Mouse (Mus musculus) liver, embryonic 13.5 days (tissue): ENCODE measurements around the gene Rnf182. TPM values are rescaled to one million over a fixed set of nuclear protein-coding genes. Genes with fewer than 3 reads are reported as not detected.

Experiments used
- ATAC-seq: fragments of 200-750 bp; cut with Nextera tagmentation; 2 replicates; pipeline ENCODE4 v1.8.0; 2017; ENCODE audit warnings: low read depth, mild to moderate bottlenecking, moderate number of reproducible peaks, moderate library complexity
- DNase-seq: peaks from one replicate; pipeline ENCODE4 v3.0.0; 2022
- H3K27ac ChIP-seq: fragments of 300-500 bp; sonication (generic); 2 replicates; pipeline ENCODE4 v1.5.1; 2015; ENCODE audit warnings: moderate library complexity, mild to moderate bottlenecking, inconsistent platforms
- H3K27me3 ChIP-seq: fragments of 300-500 bp; sonication (generic); 2 replicates; pipeline ENCODE4 v1.6.1; 2015; ENCODE audit warnings: mild to moderate bottlenecking, inconsistent platforms
- H3K36me3 ChIP-seq: fragments of 300-500 bp; sonication (generic); 2 replicates; pipeline ENCODE4 v1.6.1; 2015; ENCODE audit warnings: mild to moderate bottlenecking, inconsistent platforms
- H3K4me1 ChIP-seq: fragments of 300-500 bp; sonication (generic); replicated peaks from 2 replicates; pipeline ENCODE4 v1.6.1; 2015; ENCODE audit warnings: inconsistent platforms
- H3K4me2 ChIP-seq: fragments of 300-500 bp; sonication (generic); 2 replicates; pipeline ENCODE4 v1.6.1; 2015; ENCODE audit warnings: inconsistent platforms, mild to moderate bottlenecking, moderate library complexity
- H3K4me3 ChIP-seq: fragments of 300-500 bp; sonication (generic); replicated peaks from 2 replicates; pipeline ENCODE4 v1.5.1; 2015; ENCODE audit warnings: mild to moderate bottlenecking, inconsistent platforms
- H3K9ac ChIP-seq: fragments of 300-500 bp; sonication (generic); 2 replicates; pipeline ENCODE4 v1.6.1; 2015; ENCODE audit warnings: mild to moderate bottlenecking, inconsistent platforms
- H3K9me3 ChIP-seq: fragments of 300-500 bp; sonication (generic); replicated peaks from 2 replicates; pipeline ENCODE4 v1.6.1; 2016; ENCODE audit warnings: inconsistent platforms
- WGBS: fragments of 180-500 bp; shearing (Covaris S2); methylation state at CpG from one replicate; pipeline ENCODE4 v1.1.7; 2015; ENCODE audit not compliant: insufficient replicate concordance; 5-methylcytosine and 5-hydroxymethylcytosine counted together
- polyA plus RNA-seq: library from polyadenylated mRNA; unstranded; fragments of >200 nt; fragmentation: Nextera tagmentation; extraction: Ambion mirVana; gene quantifications from 2 replicates; pipeline ENCODE4 v1.2.1, GENCODE M21; 2015

Gene Rnf182
- polyA plus RNA-seq, 1 experiment from 2014 or later, result 0.05 TPM

- H3K4me3 ChIP-seq, result no peak overlapping the region
- H3K9me3 ChIP-seq, result no peaks in the 10 kb centered on the region
- DNase-seq, result no peak
- H3K27me3 ChIP-seq, result no peaks in the 10 kb centered on the region
- no peak overlapping the region for H3K27ac ChIP-seq
- no peak overlapping the region for H3K9ac ChIP-seq
- WGBS, result 45% methylated on average over 6 of the region's 6 CpGs
- no peak overlapping the region for H3K4me2 ChIP-seq
- peaks cover 6% of the 10 kb centered on the region; the same call in 1 of the 2 replicates for H3K4me1 ChIP-seq
- ATAC-seq, result no peak
- no peaks in the 10 kb centered on the region for H3K36me3 ChIP-seq
These were observed 38.6 kb downstream of the Rnf182 start for GRCm38 (mm10) chr13:43654091-43654490.

- Histone ChIP-seq H3K4me3 (no peak overlapping the region), H3K4me2 (no peak overlapping the region), H3K9me3 (no peaks in the 10 kb centered on the region), H3K4me1 (no peaks in the 10 kb centered on the region), H3K36me3 (no peaks in the 10 kb centered on the region), H3K27ac (no peak overlapping the region), H3K9ac (no peak overlapping the region), H3K27me3 (no peaks in the 10 kb centered on the region)
- no peak for DNase-seq
- no peak for ATAC-seq
- WGBS, result 72% methylated on average over 4 of the region's 4 CpGs
These were observed 47.7 kb downstream of the Rnf182 start for GRCm38 (mm10) chr13:43663225-43663624.

DNA sequence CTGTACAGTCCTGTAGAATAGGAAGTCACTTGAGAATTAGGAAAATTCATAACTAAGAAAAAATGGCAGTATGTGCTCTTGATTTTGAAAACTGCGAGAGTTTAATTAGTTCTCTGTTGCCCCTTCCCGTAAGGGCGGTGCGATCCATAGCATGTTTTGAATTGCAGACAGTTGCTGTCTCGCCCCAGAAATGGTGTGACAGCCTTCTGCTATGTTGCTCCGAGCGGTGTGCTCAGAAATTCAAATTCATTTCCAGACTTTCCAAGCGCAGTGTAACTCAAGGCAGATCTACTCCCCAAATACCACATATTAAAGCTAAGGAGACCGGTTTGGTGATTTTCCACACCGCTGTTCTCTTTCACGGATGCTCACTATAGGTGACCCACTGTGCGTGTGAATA, 50.6 kb downstream of the Rnf182 start:
- Histone ChIP-seq H3K36me3 (no peaks in the 10 kb centered on the region), H3K9me3 (no peaks in the 10 kb centered on the region), H3K27me3 (no peaks in the 10 kb centered on the region), H3K9ac (no peak overlapping the region), H3K4me3 (no peak overlapping the region), H3K27ac (no peak overlapping the region), H3K4me1 (no peaks in the 10 kb centered on the region), H3K4me2 (no peak overlapping the region)
- DNase-seq (no peak), ATAC-seq (no peak)
- 86% methylated on average over 12 of the region's 12 CpGs for WGBS

DNA sequence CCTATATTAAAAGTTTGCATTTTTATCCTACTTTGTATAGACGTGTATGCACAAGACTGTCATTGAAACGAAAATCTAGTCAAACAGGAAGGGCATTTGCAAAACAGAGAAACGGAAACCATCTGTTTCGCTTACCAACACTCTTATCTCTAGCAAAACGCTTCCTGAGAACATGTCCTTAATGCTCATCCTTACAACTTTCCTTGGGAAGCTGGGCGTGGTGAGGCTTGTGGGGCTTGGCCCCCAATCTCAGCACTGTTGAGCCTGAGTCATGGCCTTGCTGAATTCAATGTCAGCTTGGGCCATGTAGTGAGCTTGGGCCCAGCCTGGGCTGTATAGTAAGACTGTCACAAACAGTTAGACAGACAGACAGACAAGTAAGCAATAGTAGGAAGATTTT, 51.4 kb downstream of the Rnf182 start:
- Histone ChIP-seq H3K4me2 (no peak overlapping the region), H3K4me3 (no peak overlapping the region), H3K27ac (no peak overlapping the region), H3K27me3 (no peaks in the 10 kb centered on the region), H3K4me1 (no peaks in the 10 kb centered on the region), H3K36me3 (no peaks in the 10 kb centered on the region), H3K9me3 (no peaks in the 10 kb centered on the region), H3K9ac (no peak overlapping the region)
- no peak for ATAC-seq
- 8% methylated on average over 6 of the region's 6 CpGs for WGBS
- DNase-seq, result no peak

DNA sequence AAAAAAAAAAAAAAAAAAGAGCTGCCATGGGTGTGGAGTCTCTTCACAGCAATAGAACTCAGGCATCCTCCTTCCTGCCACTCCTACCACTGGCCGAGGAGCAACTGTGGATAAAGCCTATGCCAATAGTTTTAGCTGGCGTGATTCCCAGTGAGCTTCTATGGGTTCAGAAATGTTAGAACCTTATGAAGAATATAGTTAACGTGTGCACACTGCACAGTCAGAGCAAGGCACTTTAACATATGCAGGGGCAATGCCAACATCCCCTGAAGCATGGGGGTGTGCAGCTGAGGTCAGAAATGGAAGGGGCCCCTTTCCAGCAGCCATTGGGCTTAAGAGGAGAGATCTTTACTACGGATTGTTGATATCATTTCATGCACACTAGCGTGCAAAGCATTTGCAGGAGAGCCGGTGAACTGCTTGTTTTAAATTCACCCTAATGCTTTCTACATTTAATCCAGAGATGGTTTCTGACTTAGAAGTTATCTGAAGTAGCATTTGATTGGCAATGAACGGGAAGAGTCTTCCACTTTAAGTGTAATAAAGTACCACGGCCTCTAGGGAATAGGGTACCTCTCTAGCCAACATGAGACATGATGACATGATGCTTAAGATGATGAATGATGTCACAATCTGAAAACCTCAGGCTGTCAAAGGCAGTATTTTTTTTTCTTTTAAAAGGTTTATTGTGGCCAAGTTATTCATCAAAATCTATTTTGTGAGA, 61.8 kb downstream of the Rnf182 start:
- Histone ChIP-seq H3K4me2 (no peak overlapping the region), H3K4me1 (no peaks in the 10 kb centered on the region), H3K27ac (no peak overlapping the region), H3K9ac (no peak overlapping the region), H3K9me3 (no peaks in the 10 kb centered on the region), H3K36me3 (no peaks in the 10 kb centered on the region), H3K4me3 (no peak overlapping the region), H3K27me3 (no peaks in the 10 kb centered on the region)
- ATAC-seq (no peak), DNase-seq (no peak)
- WGBS, result 65% methylated on average over 8 of the region's 8 CpGs

- ATAC-seq (no peak), DNase-seq (no peak)
- no peaks in the 10 kb centered on the region for H3K4me1 ChIP-seq
- H3K9ac ChIP-seq, result no peak overlapping the region
- no peaks in the 10 kb centered on the region for H3K36me3 ChIP-seq
- H3K9me3 ChIP-seq, result no peaks in the 10 kb centered on the region
- H3K4me3 ChIP-seq, result no peak overlapping the region
- H3K27me3 ChIP-seq, result no peaks in the 10 kb centered on the region
- WGBS, result 68% methylated on average over 5 of the region's 5 CpGs
- H3K27ac ChIP-seq, result no peak overlapping the region
- no peak overlapping the region for H3K4me2 ChIP-seq
These were observed 62.4 kb downstream of the Rnf182 start for GRCm38 (mm10) chr13:43677883-43678244.

GRCm38 (mm10) chr13:43684499-43684994, 69.0 kb downstream of the Rnf182 start:
- H3K36me3 ChIP-seq, result no peaks in the 10 kb centered on the region
- DNase-seq (no peak), ATAC-seq (no peak)
- H3K9me3 ChIP-seq, result no peaks in the 10 kb centered on the region
- H3K4me3 ChIP-seq, result no peak overlapping the region
- no peak overlapping the region for H3K27ac ChIP-seq
- H3K27me3 ChIP-seq, result no peaks in the 10 kb centered on the region
- WGBS, result 33% methylated on average over 8 of the region's 8 CpGs
- H3K4me2 ChIP-seq, result no peak overlapping the region
- H3K9ac ChIP-seq, result no peak overlapping the region
- H3K4me1 ChIP-seq, result no peaks in the 10 kb centered on the region

DNA sequence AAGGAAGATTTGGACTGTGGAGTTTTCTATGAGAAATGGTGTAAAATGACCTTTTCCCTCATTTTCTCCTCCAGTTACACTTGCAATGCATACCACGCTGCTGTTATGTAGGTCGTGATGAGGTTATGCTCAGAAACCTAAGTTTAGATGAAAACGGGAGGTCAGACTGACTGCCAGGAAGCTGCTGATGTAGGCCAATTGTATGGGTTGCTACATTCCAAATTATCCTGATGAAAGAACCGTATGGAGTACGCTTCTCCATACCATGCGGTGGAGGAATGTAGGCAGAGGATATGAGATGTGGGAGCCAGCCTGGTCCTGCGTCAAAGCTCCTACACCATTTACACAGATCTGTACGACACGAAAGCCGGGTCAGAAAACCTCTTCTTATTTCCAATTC, 72.6 kb downstream of the Rnf182 start:
- H3K4me1 ChIP-seq, result no peaks in the 10 kb centered on the region
- no peak for ATAC-seq
- whole genome bisulfite sequencing, result 79% methylated on average over 10 of the region's 10 CpGs
- H3K27ac ChIP-seq, result no peak overlapping the region
- no peak overlapping the region for H3K4me3 ChIP-seq
- no peaks in the 10 kb centered on the region for H3K36me3 ChIP-seq
- DNase-seq, result no peak
- H3K9me3 ChIP-seq, result no peaks in the 10 kb centered on the region
- no peak overlapping the region for H3K9ac ChIP-seq
- H3K27me3 ChIP-seq, result no peaks in the 10 kb centered on the region
- no peak overlapping the region for H3K4me2 ChIP-seq

DNA sequence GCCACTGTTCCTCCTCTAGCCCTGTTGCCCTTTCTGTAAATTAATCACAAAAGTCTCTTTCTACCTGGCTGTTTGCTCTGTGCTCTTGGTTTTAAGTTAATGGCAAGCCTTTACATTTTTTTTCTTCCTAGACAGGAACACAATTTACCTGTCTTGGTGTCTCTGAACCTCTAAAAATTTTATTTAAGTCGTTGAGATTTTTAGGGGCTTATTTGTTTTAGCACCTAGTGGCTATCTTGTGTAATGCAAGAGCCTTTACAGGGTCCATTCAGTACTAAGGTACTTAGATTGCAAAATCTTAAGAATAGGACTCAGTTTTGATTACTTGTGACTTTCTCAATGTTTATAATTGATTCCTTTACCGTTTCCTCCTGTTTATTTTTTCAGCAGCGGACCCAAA, 76.2 kb downstream of the Rnf182 start:
- Histone ChIP-seq H3K27ac (no peak overlapping the region), H3K27me3 (no peaks in the 10 kb centered on the region), H3K4me1 (peaks cover 2% of the 10 kb centered on the region; the same call in 1 of the 2 replicates), H3K9ac (no peak overlapping the region), H3K36me3 (no peaks in the 10 kb centered on the region), H3K9me3 (no peaks in the 10 kb centered on the region), H3K4me3 (no peak overlapping the region), H3K4me2 (no peak overlapping the region)
- DNase-seq (no peak), ATAC-seq (no peak)
- 49% methylated on average over 3 of the region's 3 CpGs for WGBS

DNA sequence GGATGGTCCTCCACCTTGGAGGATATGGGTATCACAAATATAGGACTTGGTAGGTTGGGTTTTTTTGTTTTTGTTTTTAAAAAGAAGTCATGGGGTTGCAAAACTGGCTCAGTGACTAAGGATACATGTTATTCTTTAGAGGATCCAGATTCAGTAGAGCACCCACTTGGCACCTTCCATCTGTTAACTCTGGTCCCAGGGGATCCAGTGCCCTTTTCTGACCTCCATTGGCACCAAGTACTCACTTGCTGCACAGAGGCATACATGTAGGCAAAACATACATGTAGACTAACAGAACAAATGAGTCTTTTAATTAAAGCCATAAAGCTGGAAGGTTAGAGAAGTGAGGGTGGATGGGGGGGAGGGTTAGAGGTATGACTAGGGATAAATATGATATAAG, 80.0 kb downstream of the Rnf182 start:
- Histone ChIP-seq H3K27me3 (0 out of 2 replicates have a peak, but pooled peaks cover 2% of the 10 kb centered on the region), H3K36me3 (no peaks in the 10 kb centered on the region), H3K4me2 (no peak overlapping the region), H3K27ac (no peak overlapping the region), H3K9ac (no peak overlapping the region), H3K9me3 (no peaks in the 10 kb centered on the region), H3K4me3 (no peak overlapping the region), H3K4me1 (peaks cover 2% of the 10 kb centered on the region; the same call in 1 of the 2 replicates)
- ATAC-seq (no peak), DNase-seq (no peak)

DNA sequence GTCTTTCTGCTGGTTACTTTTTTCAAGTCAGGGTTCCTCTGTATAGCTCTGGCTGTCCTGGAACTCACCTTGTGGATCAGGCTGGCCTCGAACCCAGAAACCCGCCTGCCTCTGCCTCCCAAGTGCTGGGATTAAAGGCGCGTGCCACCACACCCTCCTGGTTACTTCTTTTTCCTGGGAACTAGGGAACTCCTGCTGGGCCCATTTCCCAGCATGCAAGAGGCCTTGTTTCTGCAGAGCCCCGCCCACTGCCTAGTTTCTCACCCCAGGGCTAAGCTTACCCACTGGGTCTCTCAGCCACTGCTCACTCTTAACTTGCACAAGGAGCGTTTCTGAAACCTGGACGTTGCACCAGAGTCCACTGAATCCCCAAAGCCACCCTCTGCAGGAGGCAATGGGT, 80.5 kb downstream of the Rnf182 start:
- H3K9me3 ChIP-seq, result no peaks in the 10 kb centered on the region
- DNase-seq (no peak), ATAC-seq (no peak)
- WGBS, result 57% methylated on average over 7 of the region's 7 CpGs
- 0 out of 2 replicates have a peak, but pooled peaks cover 2% of the 10 kb centered on the region for H3K27me3 ChIP-seq
- no peak overlapping the region for H3K9ac ChIP-seq
- no peak overlapping the region for H3K27ac ChIP-seq
- no peak overlapping the region for H3K4me3 ChIP-seq
- H3K4me1 ChIP-seq, result peaks cover 2% of the 10 kb centered on the region; the same call in 1 of the 2 replicates
- H3K4me2 ChIP-seq, result no peak overlapping the region
- no peaks in the 10 kb centered on the region for H3K36me3 ChIP-seq

DNA sequence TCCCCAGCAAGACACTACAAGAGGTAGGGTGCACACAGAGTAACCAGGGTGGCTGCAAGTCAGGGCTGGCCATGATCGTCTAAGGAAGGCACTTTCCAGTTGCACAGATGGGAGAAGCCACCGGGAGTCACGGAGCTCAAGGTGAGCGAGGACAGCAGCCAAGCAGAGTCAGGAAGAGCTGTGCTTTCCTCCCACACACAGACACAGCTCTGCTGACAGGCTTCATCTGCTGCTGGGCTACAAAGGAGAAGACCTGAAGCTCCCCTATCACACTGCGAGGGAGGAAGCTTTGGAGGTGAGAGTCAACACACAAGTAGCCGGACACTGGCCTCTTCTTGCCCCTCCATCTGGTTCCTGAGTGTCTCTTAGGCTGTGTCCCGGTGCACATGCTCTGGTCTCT, 83.0 kb downstream of the Rnf182 start:
- H3K27ac ChIP-seq, result no peak overlapping the region
- no peak overlapping the region for H3K4me2 ChIP-seq
- 67% methylated on average over 7 of the region's 7 CpGs for WGBS
- no peak overlapping the region for H3K4me3 ChIP-seq
- no peaks in the 10 kb centered on the region for H3K36me3 ChIP-seq
- peaks cover 2% of the 10 kb centered on the region; the same call in 1 of the 2 replicates for H3K4me1 ChIP-seq
- ATAC-seq (no peak), DNase-seq (no peak)
- H3K27me3 ChIP-seq, result 0 out of 2 replicates have a peak, but pooled peaks cover 2% of the 10 kb centered on the region
- no peak overlapping the region for H3K9ac ChIP-seq
- H3K9me3 ChIP-seq, result no peaks in the 10 kb centered on the region
